Mouse (Mus musculus): Measurements from ENCODE around the gene Tph2.

Tph2 gene

DNA sequence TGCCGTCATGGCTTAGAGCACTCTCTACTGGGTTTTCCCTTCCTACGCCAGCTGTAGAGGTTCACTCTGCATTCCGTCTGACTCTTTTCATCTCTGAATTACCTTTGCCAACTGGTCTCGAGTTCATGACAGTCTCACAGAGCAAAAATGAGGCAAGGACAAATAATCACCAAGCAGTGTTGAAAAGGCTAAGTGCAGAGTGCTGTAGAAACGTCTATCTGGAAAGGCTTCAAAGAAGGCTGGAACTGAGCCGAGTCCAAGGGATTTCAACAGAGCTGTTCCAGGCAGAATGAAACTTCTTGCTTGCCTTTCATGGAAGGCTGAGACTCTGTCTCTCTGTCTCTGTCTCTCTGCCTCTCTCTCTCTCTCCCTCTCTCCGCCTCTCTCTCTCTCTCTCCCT lies 47.8 kb downstream of the Tph2 start:
- peak; percentile 63 for DNase-seq (ENCODE audit: low spot score)

DNA sequence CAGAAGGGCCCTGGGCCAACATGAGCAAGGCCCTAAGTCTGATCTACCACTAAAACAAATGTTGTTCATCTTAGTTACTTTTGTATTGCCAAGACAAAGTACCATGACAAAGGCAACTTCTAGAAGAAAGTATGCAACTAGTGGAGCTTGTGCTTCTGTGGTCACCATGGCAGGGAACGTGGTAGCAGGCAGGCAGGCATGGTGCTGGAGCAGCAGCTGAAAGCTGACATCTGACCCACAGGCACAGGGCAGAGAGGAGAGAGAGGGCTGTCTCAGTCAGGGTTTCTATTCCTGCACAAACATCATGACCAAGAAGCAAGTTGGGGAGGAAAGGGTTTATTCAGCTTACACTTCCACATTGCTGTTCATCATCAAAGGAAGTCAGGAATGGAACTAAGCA lies 56.9 kb downstream of the Tph2 start:
- no peak for DNase-seq (ENCODE audit: low spot score)

DNA sequence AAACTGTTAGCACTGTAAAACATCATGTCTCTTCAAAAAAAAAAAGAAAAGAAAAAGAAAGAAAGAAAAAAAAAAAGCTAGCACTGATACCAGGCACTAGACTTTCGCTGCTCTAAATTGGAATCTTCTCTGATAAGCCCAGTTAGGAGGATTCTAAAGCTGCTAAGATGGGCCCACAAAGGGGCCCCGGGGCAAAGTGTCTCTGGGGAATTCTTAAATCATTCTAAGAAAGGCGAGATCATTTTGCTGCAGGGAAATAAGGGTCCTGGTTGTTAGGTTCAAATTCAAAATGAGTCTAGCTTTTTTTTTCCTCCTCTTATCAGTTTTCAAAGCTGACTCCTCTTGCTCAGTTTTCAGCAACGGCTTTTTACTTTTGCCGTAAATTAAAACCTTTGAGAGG lies 59.3 kb downstream of the Tph2 start:
- DNase-seq (ENCODE audit: low spot score) = no peak

DNA sequence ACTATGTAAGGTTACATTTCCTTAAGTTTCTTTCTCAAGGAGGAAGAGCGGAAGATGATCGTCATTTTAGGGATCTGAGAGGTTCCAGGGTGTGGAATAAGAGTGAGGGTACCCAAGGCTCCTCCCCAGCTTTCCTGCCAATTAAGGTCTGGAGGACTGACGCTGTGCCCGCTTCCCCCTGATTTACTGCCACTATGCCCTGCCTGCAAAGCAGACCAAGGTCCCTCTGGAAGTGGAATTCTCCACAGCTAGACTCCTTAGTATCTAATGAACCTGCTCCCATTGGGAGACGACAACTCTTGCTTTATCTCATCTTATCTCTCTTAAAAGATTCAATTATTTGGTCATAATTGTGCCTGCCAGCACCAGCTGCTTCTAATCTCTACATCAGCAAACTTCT lies 59.8 kb downstream of the Tph2 start:
- DNase-seq (ENCODE audit: low spot score) = no peak

DNA sequence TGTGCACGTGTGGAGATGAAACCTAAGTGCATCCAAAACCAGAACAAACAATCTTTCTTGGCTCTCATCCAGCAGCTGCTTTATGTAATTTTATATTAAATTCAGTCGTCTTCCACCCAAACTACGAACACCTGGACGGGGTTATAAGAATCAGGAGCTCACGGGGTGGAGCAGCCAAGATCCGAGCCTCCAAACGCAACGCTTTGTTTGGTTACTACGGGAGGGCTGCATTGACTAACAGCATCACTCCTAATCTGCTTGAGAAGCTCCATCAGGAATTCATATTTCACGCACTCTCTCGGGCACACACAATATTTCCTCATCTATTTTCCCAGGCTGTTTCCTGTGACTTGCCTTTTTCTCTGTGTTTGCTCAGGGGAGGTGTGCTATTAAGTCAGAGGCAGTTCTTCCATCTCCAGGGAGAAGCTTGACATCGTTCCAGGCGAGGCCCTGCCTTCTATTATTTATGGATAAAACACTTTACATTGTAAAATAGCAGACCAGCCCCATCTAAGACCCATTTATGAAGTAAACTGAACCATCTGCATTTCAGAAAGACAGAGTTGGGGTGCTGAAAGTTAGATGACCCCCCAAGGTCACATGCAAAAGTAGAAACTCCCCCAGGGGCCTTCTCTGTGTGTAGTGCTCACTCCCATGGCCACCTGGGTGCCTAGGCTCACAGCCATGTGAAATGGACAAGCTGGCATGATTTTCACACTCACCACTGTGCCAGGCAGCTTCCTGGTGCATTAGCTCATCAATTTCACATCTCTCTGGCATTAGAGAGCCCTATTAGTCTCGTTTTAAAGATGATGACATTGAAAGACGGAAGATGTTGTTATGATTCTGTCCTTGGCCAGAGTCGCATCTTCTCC lies 76.9 kb downstream of the Tph2 start:
- no peak for DNase-seq (ENCODE audit: low spot score)

DNA sequence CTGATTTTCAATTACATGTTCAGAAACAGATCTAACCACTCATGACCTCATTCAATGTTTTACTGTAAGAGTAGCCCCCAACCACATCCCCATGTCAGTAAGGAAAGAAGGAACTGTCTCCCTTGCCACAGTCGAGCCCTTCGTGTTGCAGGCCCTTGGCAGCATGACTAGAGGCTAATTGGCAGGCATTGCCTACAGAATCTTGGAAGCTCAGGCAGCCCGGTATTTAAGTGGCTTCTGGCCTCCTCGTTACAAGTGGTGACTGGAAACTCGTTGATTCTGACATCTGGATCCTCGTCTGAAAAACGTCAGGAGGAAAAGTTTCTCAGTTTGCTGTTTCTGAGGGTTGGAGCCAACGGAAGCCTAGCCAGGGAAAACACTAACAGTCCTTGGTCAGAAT lies 80.6 kb downstream of the Tph2 start:
- peak; percentile 3 for DNase-seq (ENCODE audit: low spot score)

DNA sequence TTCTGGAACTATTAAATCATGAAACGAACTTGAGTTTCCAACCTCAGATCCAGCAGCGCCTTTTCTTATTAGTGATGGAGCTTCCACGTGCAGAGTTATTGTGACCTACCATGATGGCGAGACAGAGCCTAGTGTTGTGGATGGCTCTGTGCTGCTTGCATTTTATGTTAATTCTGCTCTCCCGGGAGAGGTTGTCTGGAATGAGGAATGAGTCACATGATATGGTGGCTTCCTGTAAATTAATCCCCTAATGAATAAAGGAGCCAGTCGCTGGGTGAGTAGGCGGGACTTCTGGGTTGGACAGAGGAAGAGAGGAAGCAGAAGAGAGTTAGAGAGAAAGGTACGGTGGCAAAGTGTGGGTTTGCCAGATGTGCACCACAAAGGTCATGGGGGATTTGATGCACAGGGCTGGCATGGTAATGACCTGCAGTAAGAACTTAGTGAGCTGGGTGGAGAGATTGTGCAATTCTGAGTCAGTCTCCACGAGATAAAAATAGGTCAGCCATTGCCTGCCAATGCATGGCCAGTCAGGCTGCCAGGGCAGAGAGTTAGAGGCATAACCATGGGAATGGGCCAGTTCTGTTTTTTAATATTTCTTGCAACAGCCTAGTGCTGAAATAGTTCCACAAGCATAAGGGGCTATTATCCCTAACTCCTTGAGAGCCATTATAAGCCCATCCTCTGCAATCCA lies 84.8 kb downstream of the Tph2 start:
- peak; percentile 6 for DNase-seq (ENCODE audit: low spot score)

DNA sequence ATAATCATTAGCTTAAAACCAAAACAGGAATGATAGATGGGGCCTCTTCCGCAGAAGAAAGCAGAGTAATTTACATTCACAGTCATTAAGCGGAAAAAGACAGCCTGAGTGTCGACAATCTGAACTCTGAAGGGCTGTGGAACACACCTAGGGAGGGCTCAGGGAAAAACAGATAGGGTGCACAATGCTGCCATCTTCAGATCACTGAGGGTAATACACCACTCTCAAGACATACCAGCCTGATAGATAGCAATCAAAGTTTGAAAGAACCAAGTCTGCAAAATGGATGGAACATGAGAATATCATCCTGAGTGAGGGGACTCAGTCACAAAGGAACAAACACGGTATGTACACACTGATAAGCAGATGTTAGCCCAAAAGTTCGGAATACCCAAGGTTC lies 87.7 kb downstream of the Tph2 start:
- no peak for DNase-seq (ENCODE audit: low spot score)

DNA sequence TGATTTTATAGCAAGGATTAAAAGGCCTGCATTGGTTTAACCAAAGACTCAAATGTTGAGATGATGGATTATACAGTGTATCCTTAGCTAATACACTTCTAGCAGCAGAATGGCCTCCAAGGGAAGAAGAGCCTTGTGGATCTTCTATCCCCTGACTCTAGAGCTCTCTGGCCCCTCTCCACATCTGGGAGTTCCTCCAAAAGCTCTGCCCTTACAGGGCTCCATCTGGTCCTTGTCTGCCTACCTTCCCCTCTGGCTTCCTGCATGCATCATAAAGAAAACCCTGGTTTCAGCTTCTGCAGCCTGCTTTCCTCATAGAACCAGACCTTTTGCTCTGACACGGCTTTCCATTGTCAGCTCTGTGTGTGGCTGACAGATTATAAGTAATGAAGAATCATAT lies 88.6 kb downstream of the Tph2 start:
- DNase-seq (ENCODE audit: low spot score) = no peak

DNA sequence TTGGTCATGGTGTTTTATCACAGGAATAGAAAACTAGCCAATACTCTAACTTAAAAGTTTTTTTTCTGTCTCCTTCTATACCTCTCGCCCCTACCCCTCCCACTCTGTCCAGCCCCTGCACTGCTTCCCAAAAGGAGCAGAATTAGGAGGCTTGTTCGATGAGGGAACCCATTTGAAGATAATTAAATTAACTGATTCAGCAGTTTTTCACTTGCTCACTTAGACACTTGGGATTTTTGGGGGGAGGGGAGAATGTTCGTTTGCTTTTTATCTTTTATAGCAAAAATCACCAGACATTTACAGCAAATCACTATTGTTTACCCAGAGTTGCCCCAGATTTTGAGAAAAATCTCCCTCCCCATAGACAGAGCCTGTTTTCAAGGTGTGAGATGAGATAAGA lies 106.6 kb downstream of the Tph2 start:
- no peak for DNase-seq (ENCODE audit: low spot score)

DNA sequence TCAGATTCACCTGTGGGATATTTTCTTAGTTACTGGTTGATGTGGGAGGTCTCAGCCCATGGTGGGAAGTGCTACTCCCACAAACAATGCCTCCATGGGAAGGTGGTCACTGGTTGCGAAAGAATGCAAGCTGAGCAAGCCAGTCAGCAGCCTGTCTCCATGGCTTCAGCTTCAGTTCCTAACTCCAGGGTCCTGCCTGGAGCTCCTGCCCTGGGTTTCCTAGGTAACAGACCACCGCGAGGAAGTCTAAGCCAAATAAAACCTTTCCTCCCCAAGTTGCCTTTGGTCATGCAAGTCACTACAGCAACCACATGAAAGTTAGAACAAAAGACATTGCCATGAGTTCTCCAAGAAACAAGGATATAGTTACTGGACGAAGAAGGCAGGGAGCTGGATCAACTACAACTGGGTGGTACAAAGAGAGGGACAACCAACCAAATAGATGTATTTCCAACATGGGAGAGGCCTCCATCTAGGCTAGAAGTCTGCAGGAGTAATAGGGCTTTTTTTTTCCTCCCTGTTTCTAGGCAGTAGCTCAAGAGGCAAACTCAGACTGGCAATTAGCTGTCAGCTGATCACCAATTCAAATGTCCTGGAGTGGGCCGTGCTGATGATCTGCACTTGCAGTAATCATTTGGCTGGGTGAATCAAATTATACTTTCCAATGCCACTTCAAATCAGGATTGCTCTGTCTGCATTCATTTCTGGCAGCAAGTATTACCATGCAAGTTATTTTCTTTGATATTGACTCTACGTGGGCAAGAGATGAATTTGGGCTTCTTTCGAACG lies 115.5 kb downstream of the Tph2 start:
- DNase-seq (ENCODE audit: low spot score) = no peak

DNA sequence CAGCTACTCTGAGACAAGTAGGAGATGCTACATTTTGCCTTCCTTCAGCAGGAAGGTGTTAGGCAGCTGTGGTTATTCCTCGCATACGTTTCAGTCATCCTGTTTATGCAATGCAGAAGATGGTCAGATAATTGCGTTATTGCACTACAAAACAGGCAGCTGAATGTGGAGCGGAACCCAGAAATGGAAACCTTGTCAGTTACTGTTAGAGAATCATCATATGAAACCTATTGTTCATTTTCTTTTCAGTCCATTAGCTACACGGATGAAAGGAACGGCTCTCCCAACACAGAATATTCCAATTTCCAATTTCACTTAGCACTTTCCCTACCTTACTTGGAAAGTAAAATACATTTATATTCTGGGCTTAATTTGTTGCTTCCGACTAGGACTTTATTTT lies 120.9 kb downstream of the Tph2 start:
- no peak for DNase-seq (ENCODE audit: low spot score)

DNA sequence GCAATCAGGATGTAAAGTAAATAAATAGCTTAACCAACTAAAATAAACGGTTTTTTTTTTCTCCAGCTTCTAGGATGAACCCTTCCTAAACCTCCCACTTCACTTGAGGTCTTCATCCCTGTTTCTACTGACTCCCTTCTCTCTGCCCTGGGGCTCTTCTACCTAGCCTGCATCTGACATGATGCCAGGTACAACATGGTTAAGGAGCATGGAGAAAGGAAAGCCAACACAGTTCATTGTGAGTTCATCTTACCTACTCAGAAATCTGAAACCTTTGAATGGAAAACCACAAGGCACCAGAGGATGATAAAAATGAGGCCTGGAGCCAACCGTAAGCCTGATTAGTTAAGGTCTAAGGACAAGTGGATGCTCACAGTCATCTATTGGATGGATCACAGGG lies 123.3 kb downstream of the Tph2 start:
- DNase-seq (ENCODE audit: low spot score) = no peak

DNA sequence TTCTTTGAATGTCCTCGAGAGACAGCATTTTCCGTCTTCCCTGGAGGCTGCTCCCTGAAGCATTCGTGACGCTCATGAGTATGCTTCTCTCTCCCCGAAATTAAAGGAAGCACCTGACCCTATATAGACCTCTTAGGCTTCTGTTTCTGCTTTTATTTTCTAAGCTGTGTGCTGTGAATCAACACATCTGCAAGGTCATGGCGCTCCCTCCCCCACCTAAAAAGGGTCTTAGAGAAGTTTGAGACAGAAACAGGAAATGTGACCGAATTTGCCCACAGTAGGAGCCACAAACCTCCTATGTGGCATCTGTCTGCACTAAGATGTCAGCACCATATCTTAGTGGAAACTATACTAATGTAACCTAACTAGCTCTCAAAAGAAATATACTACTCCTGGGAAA lies 124.1 kb downstream of the Tph2 start:
- no peak for DNase-seq (ENCODE audit: low spot score)

DNA sequence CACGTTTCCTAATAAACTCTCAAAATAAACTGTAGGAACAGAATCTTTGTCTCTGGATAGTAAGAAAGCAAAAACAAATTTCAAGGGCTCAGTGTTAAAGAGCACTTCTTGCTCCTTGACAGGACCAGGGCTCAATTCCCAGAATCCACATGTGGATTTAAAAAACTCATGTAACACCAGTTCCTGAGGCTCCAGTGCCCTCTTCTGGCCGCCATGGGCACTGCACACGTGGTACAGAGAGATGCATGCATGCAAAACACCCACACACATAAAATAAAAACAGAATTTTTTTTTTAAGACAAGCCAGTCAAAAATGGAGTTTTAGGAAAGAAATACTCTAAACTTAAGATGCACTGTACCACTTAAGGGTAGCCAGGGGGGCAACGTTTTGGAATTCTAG lies 133.2 kb downstream of the Tph2 start:
- DNase-seq (ENCODE audit: low spot score) = no peak

DNA sequence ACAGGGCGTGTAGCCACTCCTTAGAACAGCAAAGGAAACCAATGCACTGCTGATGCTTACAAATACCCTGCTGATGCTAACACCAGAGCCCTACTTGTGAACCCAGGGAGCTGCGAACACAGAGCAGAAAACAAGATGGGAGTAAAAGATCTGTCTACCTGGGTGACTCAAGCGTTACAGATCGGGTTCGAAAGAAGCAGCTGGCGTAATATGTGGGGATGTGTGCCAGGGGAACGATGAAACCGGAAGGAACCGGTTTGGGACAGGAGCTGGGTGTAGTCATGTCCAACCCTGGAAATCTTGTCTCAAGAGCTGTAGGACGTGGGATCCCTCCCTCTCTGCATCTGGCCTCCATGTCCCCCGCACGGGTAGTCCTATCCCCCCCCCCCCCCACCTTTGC lies 134.1 kb downstream of the Tph2 start:
- no peak for DNase-seq (ENCODE audit: low spot score)

DNA sequence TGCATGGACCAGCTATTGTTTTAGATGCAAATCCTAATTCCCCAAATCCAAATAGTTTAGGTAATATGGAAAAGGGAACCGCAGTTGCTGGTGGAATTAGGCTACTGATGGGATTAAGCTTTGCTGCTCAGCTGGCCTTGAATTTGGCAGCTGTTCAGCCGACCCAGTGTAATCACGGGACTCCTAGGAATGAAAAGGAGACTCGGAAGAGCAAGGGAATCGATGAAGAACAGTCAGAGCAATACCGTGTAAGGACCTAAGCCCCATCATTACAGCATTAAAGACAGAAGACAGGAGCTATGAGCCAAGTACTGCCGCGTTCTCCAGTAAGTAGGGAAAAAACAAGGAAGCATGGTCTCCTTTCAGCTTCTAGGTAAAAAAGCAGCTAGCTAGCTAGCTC lies 134.6 kb downstream of the Tph2 start:
- no peak for DNase-seq (ENCODE audit: low spot score)

DNA sequence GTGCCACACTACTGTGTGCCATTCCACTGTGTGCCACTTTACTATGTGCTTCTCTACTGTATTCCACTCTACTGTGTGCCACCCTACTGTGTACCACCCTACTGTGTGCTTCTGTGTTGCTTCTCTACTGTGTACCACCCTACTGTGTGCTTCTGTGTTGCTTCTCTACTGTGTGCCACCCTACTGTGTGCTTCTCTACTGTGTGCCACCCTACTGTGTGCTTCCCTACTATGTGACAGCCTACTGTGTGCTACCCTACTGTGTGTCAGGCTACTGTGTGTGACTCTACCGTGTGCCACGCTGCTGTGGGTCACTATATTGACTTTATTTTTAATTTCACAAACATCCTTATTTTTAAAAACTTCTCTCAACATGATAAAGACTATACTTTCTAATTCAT lies 136.3 kb downstream of the Tph2 start:
- DNase-seq (ENCODE audit: low spot score) = no peak

DNA sequence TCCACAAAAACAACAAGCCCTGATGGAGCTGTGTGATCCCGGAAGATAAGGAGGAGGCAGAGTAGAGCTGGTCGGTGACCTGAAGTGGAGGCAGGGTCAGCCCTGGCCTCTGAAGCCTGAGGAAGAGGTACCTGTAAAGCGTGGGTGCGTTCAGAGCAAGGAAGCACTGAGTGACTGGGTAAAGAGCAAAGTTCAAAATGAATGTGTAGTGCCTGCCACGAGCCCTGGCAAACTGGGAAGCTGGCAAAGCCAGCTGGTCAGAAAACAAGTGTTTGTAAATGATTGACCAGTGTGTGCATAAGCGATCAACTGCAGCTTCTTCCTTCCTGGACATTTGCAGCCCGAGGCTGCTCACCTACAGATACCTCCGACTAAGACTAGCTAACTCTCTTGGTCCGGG lies 149.1 kb downstream of the Tph2 start:
- no peak for DNase-seq (ENCODE audit: low spot score)
